Mouse (Mus musculus): ENCODE results near the gene Otoa. TPM values are rescaled to one million over a fixed set of nuclear protein-coding genes. Genes with fewer than 3 reads are reported as not detected.

Gene Otoa
- total and polyA plus RNA-seq, 2 experiments from 2014 or later: 0.16 to 0.48 TPM

GRCm38 (mm10) chr7:121071276-121071675 lies 10.2 kb upstream of the Otoa start:
- Histone ChIP-seq H3K9ac (no peak overlapping the region), H3K4me2 (ENCODE audit: low read depth) (no peak overlapping the region), H3K9me3 (ENCODE audit: low read length) (no peaks in the 10 kb centered on the region), H3K27ac (ENCODE audit: low read depth, low read length) (no peak overlapping the region), H3K4me1 (ENCODE audit: insufficient read depth) (no peaks in the 10 kb centered on the region), H3K4me3 (ENCODE audit: low read depth, low read length) (no peak overlapping the region), H3K27me3 (ENCODE audit: insufficient read depth, low read length) (no peaks in the 10 kb centered on the region), H3K36me3 (ENCODE audit: insufficient read depth) (peaks cover 18% of the 10 kb centered on the region; the same call in 1 of the 2 replicates)
- WGBS: 94% methylated on average over 4 of the region's 4 CpGs
- DNase-seq (no peak), ATAC-seq (no peak)
- TF ChIP-seq CTCF (IDR thresholded peaks at IDR 0.05; ENCODE audit: low read depth): no peak

- H3K4me1 ChIP-seq (ENCODE audit: insufficient read depth): no peaks in the 10 kb centered on the region
- ATAC-seq: no peak
- no peak overlapping the region for H3K9ac ChIP-seq
- DNase-seq: no peak
- peaks cover 27% of the 10 kb centered on the region for H3K36me3 ChIP-seq (ENCODE audit: insufficient read depth)
- H3K4me3 ChIP-seq (ENCODE audit: low read depth, low read length): no peak overlapping the region
- H3K27ac ChIP-seq (ENCODE audit: low read depth, low read length): no peak overlapping the region
- no peak overlapping the region for H3K4me2 ChIP-seq (ENCODE audit: low read depth)
- no peak for TF ChIP-seq CTCF (IDR thresholded peaks at IDR 0.05; ENCODE audit: low read depth)
- 84% methylated on average over 5 of the region's 5 CpGs for WGBS
- H3K9me3 ChIP-seq (ENCODE audit: low read length): no peaks in the 10 kb centered on the region
- H3K27me3 ChIP-seq (ENCODE audit: insufficient read depth, low read length): no peaks in the 10 kb centered on the region
Observed at GRCm38 (mm10) chr7:121072506-121072905, 8.9 kb upstream of the Otoa start.

GRCm38 (mm10) chr7:121074281-121074680 lies 7.2 kb upstream of the Otoa start, which contains the start of gene Igsf6:
Igsf6 (minus strand) TSS chr7:121074572.
- no peak within 1 kb of the TSS for H3K27ac ChIP-seq (ENCODE audit: low read depth, low read length)
- H3K36me3 ChIP-seq (ENCODE audit: insufficient read depth): peaks cover 31% of the 10 kb centered on the region
- no peak within 1 kb of the TSS for H3K4me2 ChIP-seq (ENCODE audit: low read depth)
- H3K4me3 ChIP-seq (ENCODE audit: low read depth, low read length): no peak within 1 kb of the TSS
- no peak for TF ChIP-seq CTCF (IDR thresholded peaks at IDR 0.05; ENCODE audit: low read depth)
- H3K9me3 ChIP-seq (ENCODE audit: low read length): no peaks in the 10 kb centered on the region
- H3K4me1 ChIP-seq (ENCODE audit: insufficient read depth): no peaks in the 10 kb centered on the region
- no peaks in the 10 kb centered on the region for H3K27me3 ChIP-seq (ENCODE audit: insufficient read depth, low read length)
- DNase-seq: no peak
- ATAC-seq: no peak
- no peak within 1 kb of the TSS for H3K9ac ChIP-seq
- 79% methylated on average over 11 of the region's 11 CpGs for WGBS

GRCm38 (mm10) chr7:121074801-121075400 lies 6.5 kb upstream of the Otoa start:
- Histone ChIP-seq H3K27ac (ENCODE audit: low read depth, low read length) (no peak overlapping the region), H3K9me3 (ENCODE audit: low read length) (no peaks in the 10 kb centered on the region), H3K36me3 (ENCODE audit: insufficient read depth) (peaks cover 31% of the 10 kb centered on the region), H3K4me1 (ENCODE audit: insufficient read depth) (no peaks in the 10 kb centered on the region), H3K27me3 (ENCODE audit: insufficient read depth, low read length) (no peaks in the 10 kb centered on the region), H3K4me2 (ENCODE audit: low read depth) (no peak overlapping the region), H3K4me3 (ENCODE audit: low read depth, low read length) (no peak overlapping the region), H3K9ac (no peak overlapping the region)
- ATAC-seq (no peak), DNase-seq (no peak)
- 77% methylated on average over 6 of the region's 6 CpGs for WGBS
- TF ChIP-seq CTCF (IDR thresholded peaks at IDR 0.05; ENCODE audit: low read depth): no peak

- H3K36me3 ChIP-seq (ENCODE audit: insufficient read depth): peaks cover 31% of the 10 kb centered on the region
- no peak overlapping the region for H3K9ac ChIP-seq
- H3K4me3 ChIP-seq (ENCODE audit: low read depth, low read length): no peak overlapping the region
- ATAC-seq: no peak
- no peak for DNase-seq
- no peaks in the 10 kb centered on the region for H3K27me3 ChIP-seq (ENCODE audit: insufficient read depth, low read length)
- H3K9me3 ChIP-seq (ENCODE audit: low read length): no peaks in the 10 kb centered on the region
- no peak for TF ChIP-seq CTCF (IDR thresholded peaks at IDR 0.05; ENCODE audit: low read depth)
- H3K4me1 ChIP-seq (ENCODE audit: insufficient read depth): no peaks in the 10 kb centered on the region
- no peak overlapping the region for H3K4me2 ChIP-seq (ENCODE audit: low read depth)
- 79% methylated on average over 5 of the region's 5 CpGs for WGBS
- no peak overlapping the region for H3K27ac ChIP-seq (ENCODE audit: low read depth, low read length)
Observed at GRCm38 (mm10) chr7:121075416-121075815, 6.0 kb upstream of the Otoa start.

GRCm38 (mm10) chr7:121077311-121077710 lies 4.1 kb upstream of the Otoa start:
- DNase-seq (no peak), ATAC-seq (no peak)
- no peak overlapping the region for H3K9ac ChIP-seq
- no peak overlapping the region for H3K4me2 ChIP-seq (ENCODE audit: low read depth)
- TF ChIP-seq CTCF (IDR thresholded peaks at IDR 0.05; ENCODE audit: low read depth): no peak
- H3K27me3 ChIP-seq (ENCODE audit: insufficient read depth, low read length): no peaks in the 10 kb centered on the region
- no peaks in the 10 kb centered on the region for H3K4me1 ChIP-seq (ENCODE audit: insufficient read depth)
- no peak overlapping the region for H3K27ac ChIP-seq (ENCODE audit: low read depth, low read length)
- 90% methylated on average over 6 of the region's 6 CpGs for WGBS
- no peaks in the 10 kb centered on the region for H3K9me3 ChIP-seq (ENCODE audit: low read length)
- H3K36me3 ChIP-seq (ENCODE audit: insufficient read depth): peaks cover 25% of the 10 kb centered on the region
- no peak overlapping the region for H3K4me3 ChIP-seq (ENCODE audit: low read depth, low read length)

GRCm38 (mm10) chr7:121077829-121078228 lies 3.6 kb upstream of the Otoa start:
- H3K27ac ChIP-seq (ENCODE audit: low read depth, low read length): no peak overlapping the region
- no peaks in the 10 kb centered on the region for H3K9me3 ChIP-seq (ENCODE audit: low read length)
- no peak overlapping the region for H3K4me3 ChIP-seq (ENCODE audit: low read depth, low read length)
- peak; percentile 89 for TF ChIP-seq CTCF (IDR thresholded peaks at IDR 0.05; ENCODE audit: low read depth)
- no peaks in the 10 kb centered on the region for H3K4me1 ChIP-seq (ENCODE audit: insufficient read depth)
- WGBS: 3% methylated on average over 5 of the region's 5 CpGs
- peaks cover 25% of the 10 kb centered on the region for H3K36me3 ChIP-seq (ENCODE audit: insufficient read depth)
- no peak overlapping the region for H3K9ac ChIP-seq
- no peak overlapping the region for H3K4me2 ChIP-seq (ENCODE audit: low read depth)
- H3K27me3 ChIP-seq (ENCODE audit: insufficient read depth, low read length): no peaks in the 10 kb centered on the region
- DNase-seq: peak; percentile 84
- peak; percentile 93 for ATAC-seq
